Comparison of ENCODE assay signal across 8 mouse cellular contexts in genomic region chr1:181352043-181352366, GRCm38 (mm10). TPM values are rescaled to one million over a fixed set of nuclear protein-coding genes. Genes with fewer than 3 reads are reported as not detected.
DNase-seq lines count a peak whose midpoint lies in the region; ATAC-seq and TF ChIP-seq lines count a peak whose summit lies in the region.

No protein-coding gene starts in this region.

- H3K4me1 ChIP-seq in lung, embryonic 15.5 days = peaks cover 24% of the 10 kb centered on the region
- H3K4me1 ChIP-seq in forebrain, embryonic 11.5 days (replicated peaks; ENCODE audit: control insufficient read depth, insufficient read depth, low read length) = peaks cover 8% of the 10 kb centered on the region; the same call in 1 of the 2 replicates
- H3K4me1 ChIP-seq in intestine, postnatal 0 days (replicated peaks; ENCODE audit: control insufficient read depth, insufficient read depth, low read length) = peaks cover 3% of the 10 kb centered on the region; the same call in 1 of the 2 replicates
- H3K4me1 ChIP-seq in neural tube, embryonic 14.5 days (ENCODE audit: control insufficient read depth, insufficient read depth, low read length) = peaks cover 13% of the 10 kb centered on the region; the same call in 1 of the 2 replicates

- WGBS in lung, embryonic 15.5 days = 8% methylated on average over 3 of the region's 3 CpGs
- 0% methylated on average over 3 of the region's 3 CpGs for WGBS in forebrain, embryonic 11.5 days
- WGBS in intestine, postnatal 0 days = 14% methylated on average over 3 of the region's 3 CpGs
- 15% methylated on average over 3 of the region's 3 CpGs for WGBS in neural tube, embryonic 14.5 days

- H3K27ac ChIP-seq in lung, embryonic 15.5 days = no peak overlapping the region
- no peak overlapping the region for H3K27ac ChIP-seq in forebrain, embryonic 11.5 days (ENCODE audit: low read depth, low read length)
- H3K27ac ChIP-seq in intestine, postnatal 0 days (ENCODE audit: low read depth, low read length) = no peak overlapping the region
- H3K27ac ChIP-seq in neural tube, embryonic 14.5 days (ENCODE audit: low read depth, low read length) = no peak overlapping the region

- peak overlapping the region; percentile 57 for H3K9ac ChIP-seq in lung, embryonic 15.5 days
- peak overlapping the region; percentile 77 for H3K9ac ChIP-seq in forebrain, embryonic 11.5 days (ENCODE audit: low read length)
- H3K9ac ChIP-seq in intestine, postnatal 0 days (ENCODE audit: low read depth, low read length) = no peak overlapping the region
- peak overlapping the region; percentile 47 for H3K9ac ChIP-seq in neural tube, embryonic 14.5 days (replicated peaks; ENCODE audit: low read depth, low read length)

- H3K9me3 ChIP-seq in lung, embryonic 15.5 days = no peaks in the 10 kb centered on the region
- no peaks in the 10 kb centered on the region for H3K9me3 ChIP-seq in forebrain, embryonic 11.5 days (ENCODE audit: control insufficient read depth, low read length)
- no peaks in the 10 kb centered on the region for H3K9me3 ChIP-seq in intestine, postnatal 0 days (ENCODE audit: control insufficient read depth)
- H3K9me3 ChIP-seq in neural tube, embryonic 14.5 days (ENCODE audit: control insufficient read depth, low read length) = no peaks in the 10 kb centered on the region

- H3K36me3 ChIP-seq in lung, embryonic 15.5 days = no peaks in the 10 kb centered on the region
- no peaks in the 10 kb centered on the region for H3K36me3 ChIP-seq in forebrain, embryonic 11.5 days (ENCODE audit: control insufficient read depth, insufficient read depth, low read length)
- no peaks in the 10 kb centered on the region for H3K36me3 ChIP-seq in intestine, postnatal 0 days (ENCODE audit: control insufficient read depth, insufficient read depth)
- H3K36me3 ChIP-seq in neural tube, embryonic 14.5 days (ENCODE audit: control insufficient read depth, insufficient read depth, low read length) = no peaks in the 10 kb centered on the region

- ATAC-seq in lung, embryonic 15.5 days (ENCODE audit: borderline replicate concordance, extremely low read depth, low FRiP score, low TSS enrichment) = no peak
- peak; percentile 62 for ATAC-seq in forebrain, embryonic 11.5 days (replicated peaks; ENCODE audit: low FRiP score)
- peak; percentile 10; the same call in 1 of the 2 replicates for ATAC-seq in intestine, postnatal 0 days
- no peak; the same call in 1 of the 2 replicates for ATAC-seq in neural tube, embryonic 14.5 days (ENCODE audit: low read depth)

- DNase-seq in lung, postnatal 4 days = no peak
- DNase-seq in forebrain, embryonic 11.5 days (ENCODE audit: low spot score) = no peak
- DNase-seq in right cerebral cortex, postnatal 25 days = no peak
- DNase-seq in retina, postnatal 1 day = no peak
- DNase-seq in embryo, embryonic 10.5 days (ENCODE audit: low spot score) = no peak

- peaks cover 59% of the 10 kb centered on the region for H3K27me3 ChIP-seq in lung, embryonic 15.5 days
- H3K27me3 ChIP-seq in forebrain, embryonic 11.5 days (ENCODE audit: control insufficient read depth, insufficient read depth, low read length) = peaks cover 25% of the 10 kb centered on the region
- peaks cover 36% of the 10 kb centered on the region for H3K27me3 ChIP-seq in intestine, postnatal 0 days (replicated peaks; ENCODE audit: control insufficient read depth, insufficient read depth, low read length)
- H3K27me3 ChIP-seq in neural tube, embryonic 14.5 days (ENCODE audit: control insufficient read depth, insufficient read depth, low read length) = peaks cover 21% of the 10 kb centered on the region

- peak overlapping the region; percentile 99 for H3K4me2 ChIP-seq in lung, embryonic 15.5 days
- peak overlapping the region; percentile 100 for H3K4me2 ChIP-seq in forebrain, embryonic 11.5 days (ENCODE audit: low read depth, low read length, severe bottlenecking)
- H3K4me2 ChIP-seq in intestine, postnatal 0 days (replicated peaks; ENCODE audit: low read depth) = peak overlapping the region; percentile 93
- peak overlapping the region; percentile 99 for H3K4me2 ChIP-seq in neural tube, embryonic 14.5 days (ENCODE audit: low read depth, low read length)

- no peak for TF ChIP-seq CTCF in intestine, postnatal 0 days (IDR thresholded peaks at IDR 0.05; ENCODE audit: low read depth)

- peak overlapping the region; percentile 52 for H3K4me3 ChIP-seq in lung, embryonic 15.5 days
- H3K4me3 ChIP-seq in forebrain, embryonic 11.5 days (ENCODE audit: low read depth, low read length) = peak overlapping the region; percentile 55
- H3K4me3 ChIP-seq in intestine, postnatal 0 days (ENCODE audit: low read depth, low read length) = peak overlapping the region; percentile 52
- H3K4me3 ChIP-seq in neural tube, embryonic 14.5 days (ENCODE audit: low read depth, low read length) = peak overlapping the region; percentile 58

RNA-seq across cellular contexts. Expression of gene Cnih3, which starts 0.4 kb away (rescaled TPM):
- 0.18 and 0.27 TPM in 2 replicates for polyA plus RNA-seq in lung, embryonic 15.5 days (2015; fragmentation: Nextera tagmentation; extraction: Ambion mirVana)
- 1.9 and 3.5 TPM in 2 replicates for polyA plus RNA-seq in forebrain, embryonic 11.5 days (2014; fragmentation: Nextera tagmentation; extraction: Ambion mirVana)
- 0.13 and 0.25 TPM in 2 replicates for polyA plus RNA-seq in intestine, postnatal 0 days (2015; fragmentation: Nextera tagmentation; extraction: Ambion mirVana)
- 15.0 and 25.7 TPM in 2 replicates for polyA plus RNA-seq in neural tube, embryonic 14.5 days (2014; fragmentation: Nextera tagmentation; extraction: Ambion mirVana)

Comparison
In these comparisons a context has a peak if more than half of its experiments do, and no peak if none do; other contexts are left out.
1. ATAC-seq: peak in forebrain, embryonic 11.5 days (single experiment) and intestine, postnatal 0 days (single experiment); none in lung, embryonic 15.5 days (single experiment) and neural tube, embryonic 14.5 days (single experiment).
2. Peak in every context shown above with its lines, with median percentiles within 50 percentile points of each other: H3K4me2 ChIP-seq and H3K4me3 ChIP-seq.